Mouse (Mus musculus) 3T3-L1 (cell line): Measurements from ENCODE around the gene Zbtb1.

Experiments
- DNase-seq: peaks from one replicate; pipeline ENCODE4 v3.0.0-alpha.2; 2015; ENCODE audit warnings: low read depth, low spot score

The Zbtb1 gene

GRCm38 (mm10) chr12:76369206-76369977, 674 bp upstream of the Zbtb1 start, which contains the start of gene Zbtb25:
TSS of gene Zbtb25 (minus strand) at chr12:76369602.
- DNase-seq, result peak; percentile 71

- peak; percentile 77 for DNase-seq
Observed at GRCm38 (mm10) chr12:76370831-76371571, 935 bp downstream of the Zbtb1 start.

- DNase-seq, result peak; percentile 35
Observed at GRCm38 (mm10) chr12:76372046-76372445, 2.0 kb downstream of the Zbtb1 start.

GRCm38 (mm10) chr12:76372881-76373818, 3.1 kb downstream of the Zbtb1 start:
- peak; percentile 59 for DNase-seq

- no peak for DNase-seq
Observed at GRCm38 (mm10) chr12:76373991-76374390, 3.9 kb downstream of the Zbtb1 start.

GRCm38 (mm10) chr12:76374911-76375310, 4.8 kb downstream of the Zbtb1 start:
- no peak for DNase-seq

- DNase-seq, result no peak
Observed at GRCm38 (mm10) chr12:76375506-76375905, 5.4 kb downstream of the Zbtb1 start.

- peak; percentile 55 for DNase-seq
Observed at GRCm38 (mm10) chr12:76376649-76377048, 6.6 kb downstream of the Zbtb1 start.

GRCm38 (mm10) chr12:76377059-76377458, 7.0 kb downstream of the Zbtb1 start:
- no peak for DNase-seq

GRCm38 (mm10) chr12:76377726-76378125, 7.7 kb downstream of the Zbtb1 start:
- no peak for DNase-seq

GRCm38 (mm10) chr12:76378556-76378955, 8.5 kb downstream of the Zbtb1 start:
- DNase-seq, result no peak

- DNase-seq, result no peak
Observed at GRCm38 (mm10) chr12:76380151-76380550, 10.1 kb downstream of the Zbtb1 start.

- no peak for DNase-seq
Observed at GRCm38 (mm10) chr12:76385342-76385741, 15.3 kb downstream of the Zbtb1 start.

- DNase-seq, result no peak
Observed at GRCm38 (mm10) chr12:76388794-76389193, 18.7 kb downstream of the Zbtb1 start.

GRCm38 (mm10) chr12:76391595-76392271, 21.7 kb downstream of the Zbtb1 start:
- DNase-seq, result no peak

- DNase-seq, result no peak
Observed at GRCm38 (mm10) chr12:76392979-76393378, 22.9 kb downstream of the Zbtb1 start.

GRCm38 (mm10) chr12:76397281-76397680, 27.2 kb downstream of the Zbtb1 start:
- DNase-seq, result peak; percentile 59

GRCm38 (mm10) chr12:76401674-76402073, 31.6 kb downstream of the Zbtb1 start:
- no peak for DNase-seq

GRCm38 (mm10) chr12:76402991-76403885, 33.2 kb downstream of the Zbtb1 start:
- peak; percentile 47 for DNase-seq
